Mouse (Mus musculus) kidney, postnatal 10 days (tissue): ENCODE results near the gene Dppa3.
A peak's percentile ranks its signal among the peaks of the same experiment; 100 is the strongest.

Experiments used
- DNase-seq: peaks from one replicate; pipeline ENCODE4 v3.0.0; 2021; ENCODE audit warnings: mixed read lengths

The Dppa3 gene

GRCm38 (mm10) chr6:122626110-122626509 lies at the start of gene Dppa3:
Dppa3 (plus strand) TSS chr6:122626410.
- no peak for DNase-seq

- no peak for DNase-seq
These were observed 49.2 kb upstream of the Dppa3 start for GRCm38 (mm10) chr6:122577030-122577429.

- no peak for DNase-seq
These were observed 47.1 kb upstream of the Dppa3 start for GRCm38 (mm10) chr6:122579086-122579485.

- no peak for DNase-seq
These were observed 35.0 kb upstream of the Dppa3 start for GRCm38 (mm10) chr6:122591027-122591758.

GRCm38 (mm10) chr6:122592905-122593304 lies 33.3 kb upstream of the Dppa3 start:
- no peak for DNase-seq

- DNase-seq, result peak; percentile 57
These were observed 30.6 kb upstream of the Dppa3 start for GRCm38 (mm10) chr6:122595637-122596036.

GRCm38 (mm10) chr6:122596608-122597007 lies 29.6 kb upstream of the Dppa3 start:
- no peak for DNase-seq

GRCm38 (mm10) chr6:122598014-122598413 lies 28.2 kb upstream of the Dppa3 start:
- no peak for DNase-seq

- no peak for DNase-seq
These were observed 27.8 kb upstream of the Dppa3 start for GRCm38 (mm10) chr6:122598436-122598835.

- DNase-seq, result no peak
These were observed 27.0 kb upstream of the Dppa3 start for GRCm38 (mm10) chr6:122599054-122599737.

GRCm38 (mm10) chr6:122600066-122600646 lies 26.1 kb upstream of the Dppa3 start:
- no peak for DNase-seq

- no peak for DNase-seq
These were observed 25.2 kb upstream of the Dppa3 start for GRCm38 (mm10) chr6:122601031-122601430.

- no peak for DNase-seq
These were observed 24.6 kb upstream of the Dppa3 start for GRCm38 (mm10) chr6:122601615-122602014.

- peak; percentile 85 for DNase-seq
These were observed 23.8 kb upstream of the Dppa3 start, which contains the start of gene Apobec1 for GRCm38 (mm10) chr6:122602242-122602991. Apobec1 (minus strand) TSS chr6:122602444.

GRCm38 (mm10) chr6:122602992-122603322 lies 23.3 kb upstream of the Dppa3 start:
- no peak for DNase-seq

GRCm38 (mm10) chr6:122604260-122604659 lies 21.9 kb upstream of the Dppa3 start:
- no peak for DNase-seq

GRCm38 (mm10) chr6:122605483-122605882 lies 20.7 kb upstream of the Dppa3 start:
- no peak for DNase-seq

- DNase-seq, result no peak
These were observed 19.5 kb upstream of the Dppa3 start for GRCm38 (mm10) chr6:122606661-122607060.

- no peak for DNase-seq
These were observed 18.5 kb upstream of the Dppa3 start for GRCm38 (mm10) chr6:122607700-122608099.

- DNase-seq, result no peak
These were observed 17.5 kb upstream of the Dppa3 start for GRCm38 (mm10) chr6:122608434-122609376.

- DNase-seq, result no peak
These were observed 16.9 kb upstream of the Dppa3 start for GRCm38 (mm10) chr6:122609377-122609728.

GRCm38 (mm10) chr6:122609771-122610170 lies 16.4 kb upstream of the Dppa3 start, which contains the start of gene Gdf3:
Gdf3 (minus strand) TSS chr6:122610087.
- no peak for DNase-seq
